Mouse (Mus musculus) ES-CJ7 (cell line): ENCODE measurements around the gene Gstm6.

ENCODE experiments used
- DNase-seq: peaks from one replicate; pipeline ENCODE4 v3.0.0; 2011; ENCODE audit warnings: low read depth, low spot score

The Gstm6 gene

GRCm38 (mm10) chr3:107941261-107941660 is 2.3 kb downstream of the Gstm6 start:
- no peak for DNase-seq

GRCm38 (mm10) chr3:107940524-107940923 is 3.0 kb downstream of the Gstm6 start:
- no peak for DNase-seq

GRCm38 (mm10) chr3:107939830-107940229 is 3.7 kb downstream of the Gstm6 start:
- no peak for DNase-seq

- DNase-seq: peak; percentile 66
Observed at GRCm38 (mm10) chr3:107939403-107939802, 4.1 kb downstream of the Gstm6 start.

GRCm38 (mm10) chr3:107935888-107936287 is 7.7 kb downstream of the Gstm6 start:
- DNase-seq: no peak

- DNase-seq: no peak
Observed at GRCm38 (mm10) chr3:107935268-107935667, 8.3 kb downstream of the Gstm6 start.

- DNase-seq: no peak
Observed at GRCm38 (mm10) chr3:107932128-107932527, 11.4 kb downstream of the Gstm6 start.

- peak; percentile 98 for DNase-seq
Observed at GRCm38 (mm10) chr3:107931670-107932069, 11.9 kb downstream of the Gstm6 start, which contains the start of gene Gstm7. Gstm7 (minus strand) TSS chr3:107931817.

- no peak for DNase-seq
Observed at GRCm38 (mm10) chr3:107931134-107931533, 12.4 kb downstream of the Gstm6 start.

GRCm38 (mm10) chr3:107929731-107930130 is 13.8 kb downstream of the Gstm6 start:
- no peak for DNase-seq

GRCm38 (mm10) chr3:107929243-107929642 is 14.3 kb downstream of the Gstm6 start:
- no peak for DNase-seq

GRCm38 (mm10) chr3:107928691-107929090 is 14.9 kb downstream of the Gstm6 start:
- no peak for DNase-seq

GRCm38 (mm10) chr3:107927841-107928240 is 15.7 kb downstream of the Gstm6 start:
- DNase-seq: no peak

- no peak for DNase-seq
Observed at GRCm38 (mm10) chr3:107925335-107925734, 18.2 kb downstream of the Gstm6 start.

GRCm38 (mm10) chr3:107920348-107920747 is 23.2 kb downstream of the Gstm6 start:
- no peak for DNase-seq

- peak; percentile 73 for DNase-seq
Observed at GRCm38 (mm10) chr3:107917783-107918408, 25.7 kb downstream of the Gstm6 start.

- peak; percentile 19 for DNase-seq
Observed at GRCm38 (mm10) chr3:107917097-107917496, 26.5 kb downstream of the Gstm6 start.

GRCm38 (mm10) chr3:107916674-107917073 is 26.9 kb downstream of the Gstm6 start:
- DNase-seq: no peak

GRCm38 (mm10) chr3:107905942-107906341 is 37.6 kb downstream of the Gstm6 start:
- no peak for DNase-seq

- no peak for DNase-seq
Observed at GRCm38 (mm10) chr3:107900955-107901673, 42.4 kb downstream of the Gstm6 start.

- DNase-seq: no peak
Observed at GRCm38 (mm10) chr3:107898691-107899090, 44.9 kb downstream of the Gstm6 start.

GRCm38 (mm10) chr3:107895720-107896569 is 47.6 kb downstream of the Gstm6 start, which contains the start of gene Gstm5:
Gstm5 (plus strand) TSS chr3:107895821.
- DNase-seq: peak; percentile 58
